Mouse (Mus musculus) left cerebral cortex, adult 18-20 months (tissue): ENCODE data around the gene Decr2. TPM values are rescaled to one million over a fixed set of nuclear protein-coding genes. Genes with fewer than 3 reads are reported as not detected.
"Not testable (repeated sequence)": the region's sequence is repeated elsewhere in the genome, so short reads cannot be mapped to it uniquely, and the experiment has no call there.

Experiments used
- DNase-seq, 2 experiments: peaks; one replicate each; pipeline ENCODE4 v3.0.0; 2021 to 2022; ENCODE audit warnings: low spot score in 2 of 2, mixed read lengths in 1 of 2
- total RNA-seq, 2 experiments: library from RNA; stranded (reverse); gene quantifications; 2 replicates each; pipeline ENCODE4 v1.2.3; 2021

The Decr2 gene
- total RNA-seq, 2 experiments from 2014 or later, result 29.9 to 35.5 TPM

GRCm38 (mm10) chr17:26114061-26114460, 23.9 kb upstream of the Decr2 start:
- DNase-seq, result no peak

GRCm38 (mm10) chr17:26113181-26113948, 23.2 kb upstream of the Decr2 start, which contains the start of gene Tmem8:
Gene Tmem8 (plus strand): TSS chr17:26113299.
- peak; percentile 63 to 67 for DNase-seq

GRCm38 (mm10) chr17:26112751-26113150, 22.6 kb upstream of the Decr2 start:
- no peak for DNase-seq

- no peak for DNase-seq
These were observed 21.6 kb upstream of the Decr2 start for GRCm38 (mm10) chr17:26111722-26112121.

- DNase-seq, result no peak
These were observed 20.9 kb upstream of the Decr2 start for GRCm38 (mm10) chr17:26111024-26111423.

- DNase-seq, result no peak
These were observed 20.0 kb upstream of the Decr2 start for GRCm38 (mm10) chr17:26110156-26110555.

GRCm38 (mm10) chr17:26105619-26106018, 15.5 kb upstream of the Decr2 start:
- no peak for DNase-seq

- DNase-seq, result peak in 1 of 2 experiments; percentile 49
These were observed 11.3 kb upstream of the Decr2 start for GRCm38 (mm10) chr17:26101478-26101877.

- DNase-seq, result no peak
These were observed 10.0 kb upstream of the Decr2 start for GRCm38 (mm10) chr17:26100166-26100565.

- DNase-seq, result not testable (repeated sequence)
These were observed 9.2 kb upstream of the Decr2 start for GRCm38 (mm10) chr17:26099316-26099715.

- DNase-seq, result no peak
These were observed 8.3 kb upstream of the Decr2 start for GRCm38 (mm10) chr17:26098461-26098860.

- DNase-seq, result peak; percentile 68 to 80
These were observed 5.1 kb upstream of the Decr2 start, which contains the start of gene Nme4 for GRCm38 (mm10) chr17:26095121-26095740. Gene Nme4 (minus strand): TSS chr17:26095602.

GRCm38 (mm10) chr17:26094531-26095110, 4.5 kb upstream of the Decr2 start:
- no peak for DNase-seq

GRCm38 (mm10) chr17:26087059-26087564, 3.0 kb downstream of the Decr2 start:
- no peak for DNase-seq

GRCm38 (mm10) chr17:26080867-26081266, 9.3 kb downstream of the Decr2 start:
- no peak for DNase-seq

- DNase-seq, result no peak
These were observed 11.3 kb downstream of the Decr2 start for GRCm38 (mm10) chr17:26078851-26079250.

- DNase-seq, result peak; percentile 67 to 75
These were observed 14.9 kb downstream of the Decr2 start for GRCm38 (mm10) chr17:26075246-26075645.

- no peak for DNase-seq
These were observed 20.0 kb downstream of the Decr2 start for GRCm38 (mm10) chr17:26070136-26070535.

GRCm38 (mm10) chr17:26068831-26069739, 21.1 kb downstream of the Decr2 start, which contains the start of gene Rab11fip3:
Gene Rab11fip3 (minus strand): TSS chr17:26069555.
- peak; percentile 80 to 85 for DNase-seq

GRCm38 (mm10) chr17:26068024-26068830, 21.9 kb downstream of the Decr2 start:
- DNase-seq, result no peak
